Mouse (Mus musculus) forebrain, embryonic 14.5 days (tissue): ENCODE measurements around the gene Cyb561d2. TPM values are rescaled to one million over a fixed set of nuclear protein-coding genes. Genes with fewer than 3 reads are reported as not detected.
"Not testable (repeated sequence)": the region's sequence is repeated elsewhere in the genome, so short reads cannot be mapped to it uniquely, and the experiment has no call there.

ENCODE experiments used
- ATAC-seq: fragments of 200-750 bp; cut with Nextera tagmentation; 2 replicates; pipeline ENCODE4 v1.8.0; 2017; ENCODE audit warnings: mild to moderate bottlenecking, moderate library complexity
- DNase-seq: peaks from one replicate; pipeline ENCODE4 v3.0.0-alpha.2; 2015; ENCODE audit warnings: low spot score
- H3K27ac ChIP-seq: fragments of 300-500 bp; sonication (generic); 2 replicates; pipeline ENCODE4 v1.5.1; 2014; ENCODE audit warnings: low read depth, mild to moderate bottlenecking, control low read depth, low read length, moderate library complexity
- H3K27me3 ChIP-seq: fragments of 300-500 bp; sonication (generic); replicated peaks from 2 replicates; pipeline ENCODE4 v1.6.1; 2014; ENCODE audit warnings: low read length, control low read depth, mixed read lengths; ENCODE audit not compliant: control insufficient read depth, insufficient read depth
- H3K36me3 ChIP-seq: fragments of 300-500 bp; sonication (generic); 2 replicates; pipeline ENCODE4 v1.6.1; 2014; ENCODE audit warnings: low read length, control low read depth; ENCODE audit not compliant: control insufficient read depth, insufficient read depth
- H3K4me1 ChIP-seq: fragments of 300-500 bp; sonication (generic); 2 replicates; pipeline ENCODE4 v1.6.1; 2014; ENCODE audit warnings: antibody characterized with exemption, low read length, control low read depth; ENCODE audit not compliant: control insufficient read depth, insufficient read depth
- H3K4me2 ChIP-seq: fragments of 300-500 bp; sonication (generic); 2 replicates; pipeline ENCODE4 v1.6.1; 2014; ENCODE audit warnings: mild to moderate bottlenecking, control low read depth, low read length
- H3K4me3 ChIP-seq: fragments of 300-500 bp; sonication (generic); 2 replicates; pipeline ENCODE4 v1.5.1; 2014; ENCODE audit warnings: low read depth, low read length, control low read depth
- H3K9ac ChIP-seq: fragments of 300-500 bp; sonication (generic); 2 replicates; pipeline ENCODE4 v1.6.1; 2014; ENCODE audit warnings: mild to moderate bottlenecking, low read length, control low read depth, moderate library complexity
- H3K9me3 ChIP-seq: fragments of 300-500 bp; sonication (generic); replicated peaks from 2 replicates; pipeline ENCODE4 v1.6.1; 2016; ENCODE audit warnings: low read length, control low read depth, mixed read lengths; ENCODE audit not compliant: control insufficient read depth
- WGBS: fragments of 180-500 bp; shearing (Covaris S2); extraction: QIAGEN DNeasy Blood & Tissue Kit; methylation state at CpG from one replicate; pipeline ENCODE4 v1.1.7; 2014; 5-methylcytosine and 5-hydroxymethylcytosine counted together
- polyA plus RNA-seq: library from polyadenylated mRNA; unstranded; fragments of >200 nt; fragmentation: Nextera tagmentation; extraction: Ambion mirVana; gene quantifications from 2 replicates; pipeline ENCODE4 v1.2.1, GENCODE M21; 2014

The Cyb561d2 gene
- polyA plus RNA-seq, 1 experiment from 2014 or later = 38.0 TPM

DNA sequence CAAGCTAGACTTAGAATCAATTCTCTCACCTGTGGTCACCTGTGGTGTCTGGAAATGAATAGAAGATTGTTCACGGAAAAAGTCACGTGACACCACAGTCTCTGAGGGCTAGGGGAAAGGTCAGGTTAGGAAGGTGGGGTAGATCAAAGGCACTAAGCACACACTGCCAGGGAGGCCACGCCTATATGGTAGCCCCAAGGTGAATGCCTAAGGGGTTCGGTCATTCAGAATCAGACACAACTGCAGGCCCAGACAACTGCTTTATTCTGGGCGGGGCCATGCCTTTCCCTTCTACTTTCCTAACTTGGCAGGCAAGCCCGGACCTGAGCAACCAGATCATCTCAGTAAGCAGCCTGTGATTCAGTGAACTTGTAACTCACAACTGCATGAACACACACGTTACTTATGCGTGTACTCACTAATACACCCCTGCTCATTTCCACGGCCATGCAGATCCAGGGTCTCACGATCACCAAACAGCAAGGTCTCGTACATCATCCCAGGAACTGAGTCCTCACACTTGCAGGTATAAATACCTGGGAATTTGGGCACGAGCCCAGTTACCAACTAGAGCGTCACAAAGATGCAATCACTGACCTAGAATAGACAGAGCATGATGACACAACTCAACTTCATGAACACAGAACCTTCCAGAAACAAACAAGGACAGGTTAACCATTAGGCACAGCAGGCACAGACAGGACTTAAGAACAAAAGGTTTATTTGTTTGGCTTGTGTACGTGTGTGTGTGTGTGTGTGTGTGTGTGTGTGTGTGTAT lies 33.8 kb upstream of the Cyb561d2 start:
- H3K36me3 ChIP-seq = peaks cover 37% of the 10 kb centered on the region
- 87% methylated on average over 14 of the region's 14 CpGs for WGBS
- H3K9me3 ChIP-seq = no peaks in the 10 kb centered on the region
- peaks cover 13% of the 10 kb centered on the region for H3K4me1 ChIP-seq
- H3K9ac ChIP-seq = no peak overlapping the region
- no peak overlapping the region for H3K4me2 ChIP-seq
- H3K4me3 ChIP-seq = no peak overlapping the region
- H3K27ac ChIP-seq = no peak overlapping the region
- DNase-seq = no peak
- ATAC-seq = no peak
- no peaks in the 10 kb centered on the region for H3K27me3 ChIP-seq

DNA sequence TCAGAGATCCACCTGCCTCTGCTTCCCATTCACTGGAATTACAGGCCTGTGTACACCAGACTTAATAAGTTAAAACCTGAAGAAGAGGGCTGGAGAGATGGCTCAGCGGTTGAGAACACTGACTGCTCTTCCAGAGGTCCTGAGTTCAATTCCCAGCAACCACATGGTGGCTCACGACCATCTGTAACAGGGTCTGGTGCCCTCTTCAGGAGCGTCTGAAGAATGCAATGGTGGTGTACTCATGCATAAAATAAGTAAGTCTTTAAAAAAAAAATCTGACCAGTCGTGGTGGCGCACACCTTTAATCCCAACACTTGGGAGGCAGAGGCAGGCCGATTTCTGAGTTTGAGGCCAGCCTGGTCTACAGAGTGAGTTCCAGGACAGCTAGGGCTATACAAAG lies 31.8 kb upstream of the Cyb561d2 start:
- Histone ChIP-seq H3K4me1 (peaks cover 15% of the 10 kb centered on the region), H3K36me3 (peaks cover 39% of the 10 kb centered on the region)
- H3K27me3 ChIP-seq, H3K4me3 ChIP-seq, H3K9me3 ChIP-seq, H3K27ac ChIP-seq, H3K4me2 ChIP-seq, H3K9ac ChIP-seq, ATAC-seq, DNase-seq: not testable (repeated sequence)
- 80% methylated on average over 6 of the region's 6 CpGs for whole genome bisulfite sequencing

DNA sequence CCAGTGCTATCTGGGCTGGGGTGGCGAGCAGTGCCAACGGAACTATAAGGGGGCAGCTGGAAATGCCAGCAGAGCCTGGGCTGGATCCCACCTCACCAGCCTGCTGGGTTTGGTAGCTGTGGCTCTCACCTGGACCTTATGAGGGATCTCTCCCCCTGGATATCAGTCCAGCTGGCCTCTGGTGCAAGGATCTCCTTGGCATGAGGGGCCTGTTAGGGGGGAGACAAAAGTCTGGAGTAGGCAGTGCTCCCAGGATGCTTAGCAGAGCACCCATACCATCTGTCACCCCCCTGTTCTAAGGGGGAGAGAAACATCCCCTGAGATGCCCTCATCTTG lies 30.3 kb upstream of the Cyb561d2 start:
- no peak overlapping the region for H3K9ac ChIP-seq

DNA sequence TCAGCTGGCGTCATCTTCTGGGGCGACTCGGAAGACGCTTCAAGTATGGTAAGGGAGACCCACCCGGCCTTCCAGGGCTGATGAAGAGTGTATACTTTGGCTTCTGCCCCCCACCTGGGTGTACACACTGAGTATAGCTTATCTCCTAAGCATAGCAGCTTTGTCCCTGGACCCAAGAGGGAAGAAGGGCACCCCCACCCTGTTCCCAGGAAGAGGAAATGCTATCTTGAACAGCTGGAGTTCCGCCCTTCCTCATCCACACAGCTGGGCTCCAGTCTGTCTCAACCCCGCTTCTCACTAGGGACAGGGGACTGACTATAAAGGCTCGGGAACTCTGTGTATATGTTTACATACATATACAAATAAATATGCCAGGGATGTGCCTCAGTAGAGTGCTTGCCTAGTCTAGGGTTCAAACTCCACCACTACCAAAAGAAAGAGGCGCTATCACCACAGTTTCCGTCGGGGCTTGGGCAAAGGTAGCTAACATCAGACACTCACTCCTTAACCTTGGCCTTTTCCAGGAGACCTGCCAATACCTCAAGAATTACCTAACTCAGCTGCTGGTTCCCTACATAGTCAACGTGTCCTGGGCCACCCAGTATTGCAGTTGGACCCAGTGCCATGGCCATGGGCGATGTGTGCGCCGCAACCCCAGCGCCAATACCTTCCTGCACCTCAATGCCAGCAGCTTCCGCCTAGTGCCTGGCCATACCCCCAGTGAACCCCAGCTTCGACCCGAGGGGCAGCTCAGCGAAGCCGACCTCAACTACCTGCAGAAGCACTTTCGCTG lies 29.7 kb upstream of the Cyb561d2 start:
- Histone ChIP-seq H3K4me1 (peaks cover 25% of the 10 kb centered on the region), H3K27me3 (no peaks in the 10 kb centered on the region), H3K36me3 (peaks cover 39% of the 10 kb centered on the region), H3K9ac (no peak overlapping the region), H3K4me3 (no peak overlapping the region), H3K4me2 (no peak overlapping the region), H3K27ac (no peak overlapping the region), H3K9me3 (no peaks in the 10 kb centered on the region)
- 94% methylated on average over 22 of the region's 22 CpGs for WGBS
- ATAC-seq (no peak), DNase-seq (no peak)

More for the DNA sequence above, 30.3 kb upstream of the Cyb561d2 start:
- H3K36me3 ChIP-seq = peaks cover 39% of the 10 kb centered on the region
- ATAC-seq = no peak
- no peaks in the 10 kb centered on the region for H3K9me3 ChIP-seq
- H3K4me3 ChIP-seq = no peak overlapping the region
- DNase-seq = no peak
- WGBS = 97% methylated on average over 2 of the region's 2 CpGs
- no peak overlapping the region for H3K4me2 ChIP-seq
- peaks cover 25% of the 10 kb centered on the region for H3K4me1 ChIP-seq
- no peak overlapping the region for H3K27ac ChIP-seq
- H3K27me3 ChIP-seq = no peaks in the 10 kb centered on the region

DNA sequence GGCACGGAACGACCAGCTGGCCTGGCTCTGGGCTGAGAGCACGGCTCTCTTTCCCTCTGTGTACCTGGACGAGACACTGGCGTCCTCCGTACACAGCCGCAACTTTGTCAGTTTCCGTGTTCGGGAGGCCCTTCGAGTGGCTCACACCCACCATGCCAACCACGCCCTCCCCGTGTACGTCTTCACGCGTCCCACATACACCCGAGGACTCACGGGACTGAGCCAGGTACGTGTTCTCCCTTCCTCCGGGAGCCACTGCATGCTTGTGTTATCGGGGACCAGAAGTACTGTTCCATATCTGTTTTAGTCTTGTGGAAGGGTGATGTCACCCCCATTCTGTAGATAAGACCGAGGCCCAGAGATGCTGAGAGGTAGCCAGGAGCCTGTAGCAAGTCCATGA lies 28.9 kb upstream of the Cyb561d2 start:
- WGBS = 92% methylated on average over 21 of the region's 21 CpGs
- ATAC-seq = no peak
- Histone ChIP-seq H3K36me3 (peaks cover 46% of the 10 kb centered on the region), H3K9me3 (no peaks in the 10 kb centered on the region), H3K9ac (peak overlapping the region; percentile 92), H3K4me2 (peak overlapping the region; percentile 92), H3K4me1 (peaks cover 25% of the 10 kb centered on the region), H3K27me3 (no peaks in the 10 kb centered on the region), H3K4me3 (peak overlapping the region; percentile 88; the same call in 1 of the 2 replicates), H3K27ac (no peak overlapping the region; the same call in 1 of the 2 replicates)
- no peak for DNase-seq

DNA sequence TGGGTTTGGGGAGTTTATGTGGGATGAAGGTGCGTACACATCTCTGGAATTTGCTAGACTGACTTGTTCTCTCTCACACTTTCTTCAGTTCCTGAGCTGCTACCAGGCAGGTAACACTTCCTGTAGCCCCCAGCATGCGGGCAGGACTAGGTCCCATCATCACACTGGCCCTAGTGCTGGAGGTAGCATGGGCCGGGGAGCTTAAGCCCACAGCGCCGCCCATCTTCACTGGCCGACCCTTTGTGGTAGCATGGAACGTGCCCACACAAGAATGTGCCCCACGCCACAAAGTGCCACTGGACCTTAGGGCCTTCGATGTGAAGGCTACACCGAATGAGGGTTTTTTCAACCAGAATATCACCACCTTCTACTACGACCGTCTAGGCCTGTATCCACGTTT lies 28.0 kb upstream of the Cyb561d2 start:
- Histone ChIP-seq H3K36me3 (peaks cover 52% of the 10 kb centered on the region), H3K27ac (peak overlapping the region; percentile 77; the same call in 1 of the 2 replicates), H3K4me2 (peak overlapping the region; percentile 92), H3K9me3 (no peaks in the 10 kb centered on the region), H3K4me3 (peak overlapping the region; percentile 88), H3K4me1 (peaks cover 25% of the 10 kb centered on the region), H3K9ac (peak overlapping the region; percentile 92), H3K27me3 (no peaks in the 10 kb centered on the region)
- ATAC-seq (no peak), DNase-seq (no peak)
- WGBS = 31% methylated on average over 13 of the region's 13 CpGs

DNA sequence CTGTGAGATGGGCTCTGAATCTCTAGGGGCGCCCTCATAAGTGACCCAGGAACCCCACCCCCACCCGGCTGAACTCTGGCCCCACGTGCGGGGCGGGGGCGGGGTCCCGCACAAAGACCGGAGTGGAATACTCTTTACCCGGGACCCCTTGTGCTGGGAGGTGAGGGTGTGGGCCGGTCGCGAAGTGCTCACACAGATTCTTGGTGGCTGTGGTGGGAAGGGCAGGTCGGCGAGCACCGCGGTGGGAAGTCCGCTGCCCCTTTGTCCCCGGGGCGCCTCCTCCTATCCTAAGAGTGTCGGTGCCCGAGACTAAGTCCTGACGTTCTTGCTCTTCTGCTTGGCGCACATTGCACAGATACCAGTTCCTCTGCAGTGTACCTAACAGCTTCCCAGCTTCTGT lies 27.3 kb upstream of the Cyb561d2 start:
- H3K27me3 ChIP-seq = no peaks in the 10 kb centered on the region
- peaks cover 25% of the 10 kb centered on the region for H3K4me1 ChIP-seq
- peak overlapping the region; percentile 88 for H3K4me3 ChIP-seq
- WGBS = 1% methylated on average over 23 of the region's 23 CpGs
- peaks cover 54% of the 10 kb centered on the region for H3K36me3 ChIP-seq
- DNase-seq = no peak
- peak overlapping the region; percentile 92 for H3K9ac ChIP-seq
- H3K27ac ChIP-seq = peak overlapping the region; percentile 77
- H3K9me3 ChIP-seq = no peaks in the 10 kb centered on the region
- H3K4me2 ChIP-seq = peak overlapping the region; percentile 92
- peak; percentile 25 for ATAC-seq

DNA sequence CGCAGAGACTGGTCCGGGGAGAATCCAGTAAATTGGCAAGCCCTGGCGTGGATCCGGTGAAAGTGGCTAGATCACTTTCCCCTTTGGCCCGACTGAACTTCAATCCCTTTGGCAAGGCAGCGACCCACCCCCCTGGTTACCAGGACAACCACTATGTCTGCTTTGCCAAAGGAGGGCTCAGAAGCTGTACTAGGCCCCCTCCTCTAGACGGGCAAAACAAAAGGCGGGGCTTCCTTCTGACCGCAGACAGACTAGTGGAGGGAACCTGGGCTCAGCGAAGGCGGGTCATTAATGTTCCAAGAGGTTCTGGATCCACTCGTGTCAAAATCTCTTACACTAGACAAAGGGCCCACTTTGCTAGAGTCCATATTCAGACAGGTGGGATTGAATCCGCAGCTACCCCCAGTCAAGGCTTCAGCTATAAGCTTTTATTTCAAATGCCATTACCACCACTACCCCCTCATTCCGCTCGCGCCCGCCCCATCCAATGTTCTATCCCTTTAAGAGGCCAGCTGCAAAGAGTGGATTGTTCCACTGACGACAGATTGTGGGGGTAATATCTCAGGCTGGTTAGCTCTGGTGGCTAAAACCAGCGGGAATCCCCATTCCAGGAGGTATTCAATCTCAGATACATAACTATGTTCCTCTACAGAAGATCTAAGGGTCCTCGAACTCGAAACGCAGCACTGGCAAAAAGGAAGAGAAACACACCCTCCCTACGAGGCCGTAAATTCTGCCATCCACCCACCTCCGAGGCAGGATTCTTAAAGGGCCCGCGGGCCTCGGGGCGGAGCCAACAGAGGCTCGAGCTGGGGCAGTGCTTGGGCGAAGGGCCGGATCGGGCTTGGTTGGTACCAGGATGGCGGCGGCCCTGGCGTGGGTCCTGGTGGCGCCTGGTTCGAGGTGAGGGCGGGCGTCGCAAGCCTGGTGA lies 26.6 kb upstream of the Cyb561d2 start:
- H3K4me1 ChIP-seq = peaks cover 29% of the 10 kb centered on the region
- DNase-seq (peak; percentile 95), ATAC-seq (peak; percentile 91)
- peaks cover 51% of the 10 kb centered on the region for H3K36me3 ChIP-seq
- H3K27ac ChIP-seq = peak overlapping the region; percentile 77
- H3K9me3 ChIP-seq = no peaks in the 10 kb centered on the region
- no peaks in the 10 kb centered on the region for H3K27me3 ChIP-seq
- WGBS = under 1% methylated on average over 41 of the region's 41 CpGs
- peak overlapping the region; percentile 92 for H3K9ac ChIP-seq
- peak overlapping the region; percentile 88 for H3K4me3 ChIP-seq
- peak overlapping the region; percentile 92 for H3K4me2 ChIP-seq
